Mouse (Mus musculus): ENCODE measurements at regions not wholly inside any gene's neighbourhood (a gene's known extent, or its start where the extent isn't known, plus 50 kb on each side); places are given as distances from the start of the nearest gene placed in this dataset.
"Not testable (repeated sequence)": the region's sequence is repeated elsewhere in the genome, so short reads cannot be mapped to it uniquely, and the experiment has no call there.

DNA sequence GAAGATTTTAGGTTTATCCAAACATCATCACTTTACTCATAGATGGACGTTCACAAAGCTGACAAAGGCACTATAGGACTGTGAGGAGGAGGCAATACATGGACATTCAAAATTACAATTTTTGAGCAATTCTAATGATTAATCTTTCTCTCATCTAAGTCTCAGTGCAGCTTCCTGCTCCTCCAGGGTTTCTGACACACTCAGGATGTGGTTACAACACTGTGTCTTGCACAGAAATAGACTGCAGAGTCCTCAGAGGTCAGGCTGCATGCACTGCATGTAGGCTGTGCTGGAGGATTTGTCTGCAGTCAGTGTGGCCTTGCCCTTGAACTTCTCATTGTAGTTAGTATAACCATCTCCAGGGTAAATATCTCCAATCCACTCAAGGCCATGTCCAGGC lies 257.2 kb upstream of the Zfp386 start:
- DNase-seq (ENCODE audit: low read depth, low spot score): not testable (repeated sequence)

DNA sequence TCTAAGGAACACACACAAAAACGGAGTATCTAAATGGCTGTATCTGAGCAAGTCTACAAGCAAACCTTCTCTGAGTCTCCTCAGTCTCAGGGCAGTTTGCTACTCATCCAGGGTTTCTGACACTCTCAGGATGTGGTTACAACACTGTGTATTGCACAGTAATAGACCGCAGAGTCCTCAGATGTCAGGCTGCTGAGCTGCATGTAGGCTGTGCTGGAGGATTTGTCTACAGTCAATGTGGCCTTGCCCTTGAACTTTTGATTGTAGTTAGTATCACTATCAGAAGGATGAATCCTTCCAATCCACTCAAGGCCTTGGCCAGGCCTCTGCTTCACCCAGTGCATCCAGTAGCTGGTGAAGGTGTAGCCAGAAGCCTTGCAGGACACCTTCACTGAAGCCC lies 245.0 kb upstream of the Zfp386 start:
- not testable (repeated sequence) for DNase-seq (ENCODE audit: low read depth, low spot score)

DNA sequence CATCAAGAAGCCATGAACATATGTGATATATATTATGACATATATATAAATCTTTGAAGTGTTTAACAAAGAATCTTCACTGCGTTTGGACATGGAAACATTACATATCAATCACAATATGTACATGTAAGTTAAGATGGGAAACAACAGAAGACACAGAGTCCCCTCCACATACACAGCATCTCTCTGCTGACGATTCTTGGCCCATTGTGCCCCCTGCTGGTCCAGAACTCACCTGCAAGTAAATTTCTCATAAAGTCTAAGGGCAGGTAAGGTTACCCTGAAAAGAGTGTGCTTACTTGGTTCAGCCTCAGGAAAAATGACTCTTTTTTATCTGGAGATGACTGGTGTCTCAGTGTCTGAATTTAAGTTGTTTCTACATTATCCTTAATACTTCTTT lies 243.8 kb upstream of the Zfp386 start:
- not testable (repeated sequence) for DNase-seq (ENCODE audit: low read depth, low spot score)

DNA sequence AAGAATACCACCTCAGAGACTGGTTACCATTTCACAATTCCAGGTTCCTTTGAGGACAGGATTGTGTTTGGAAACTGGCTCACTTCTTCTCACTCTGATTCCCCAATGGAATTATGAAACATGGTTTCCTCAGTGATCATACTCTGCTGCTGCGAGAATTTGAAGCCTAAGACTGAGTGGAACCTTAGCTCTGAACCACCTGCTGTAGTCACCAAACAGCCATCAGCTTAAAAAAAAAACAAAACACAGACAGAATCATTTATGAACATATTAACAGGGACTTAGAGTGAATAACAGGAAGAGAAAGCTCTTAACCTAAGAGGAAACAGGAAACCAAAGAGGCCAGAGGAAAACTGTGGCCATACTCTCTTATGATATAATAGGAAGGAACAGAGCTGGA lies 239.5 kb upstream of the Zfp386 start:
- no peak for DNase-seq (ENCODE audit: low read depth, low spot score)
